14 mouse cellular contexts compared by ENCODE assay signal in genomic region chr5:114407269-114407668, GRCm38 (mm10). TPM values are rescaled to one million over a fixed set of nuclear protein-coding genes. Genes with fewer than 3 reads are reported as not detected.
A peak's percentile ranks its signal among the peaks of the same experiment; 100 is the strongest.
DNase-seq lines count a peak whose midpoint lies in the region; ATAC-seq and TF ChIP-seq lines count a peak whose summit lies in the region.
"Had no signal": no experiment of that assay in that cellular context is flagged by ENCODE, and none has a peak within 500 bp of the region (broad histone marks: within the 10 kb centered on the region; RNA-seq: fewer than 3 reads in every experiment).

No protein-coding gene starts in this region.

- no peak for DNase-seq in cerebellum, postnatal 4 days (ENCODE audit: low spot score in 2 of 2)
- DNase-seq in midbrain, postnatal 0 days (ENCODE audit: low spot score): peak; percentile 55
- DNase-seq in cerebellum, adult 8-10 months: peak; percentile 16
- DNase-seq in skeletal muscle tissue, adult 2 months (ENCODE audit: low read depth, low spot score): peak; percentile 52
- no peak for DNase-seq in urinary bladder, postnatal 25 days (ENCODE audit: low spot score)
- DNase-seq: heart, postnatal 36 days; liver had no signal

- no peak overlapping the region for H3K4me2 ChIP-seq in midbrain, postnatal 0 days (ENCODE audit: low read depth, low read length, poor library complexity, severe bottlenecking)
- no peak overlapping the region for H3K4me2 ChIP-seq in midbrain, embryonic 16.5 days (ENCODE audit: low read length)
- H3K4me2 ChIP-seq: heart, embryonic 12.5 days; neural tube, embryonic 15.5 days; stomach, embryonic 15.5 days had no signal

- no peaks in the 10 kb centered on the region for H3K4me1 ChIP-seq in midbrain, postnatal 0 days (ENCODE audit: insufficient read depth, low read length)
- H3K4me1 ChIP-seq in midbrain, embryonic 16.5 days (ENCODE audit: control insufficient read depth, insufficient read depth, low read length): no peaks in the 10 kb centered on the region
- H3K4me1 ChIP-seq: neural tube, embryonic 15.5 days; stomach, embryonic 15.5 days had no signal

- no peak overlapping the region for H3K4me3 ChIP-seq in midbrain, postnatal 0 days (ENCODE audit: low read depth, low read length)
- H3K4me3 ChIP-seq in midbrain, embryonic 16.5 days (ENCODE audit: low read depth, low read length): no peak overlapping the region
- H3K4me3 ChIP-seq: heart, embryonic 12.5 days; neural tube, embryonic 15.5 days; stomach, embryonic 15.5 days had no signal

- TF ChIP-seq CTCF in midbrain, postnatal 0 days (IDR thresholded peaks at IDR 0.05): no peak

- H3K36me3 ChIP-seq in midbrain, postnatal 0 days (ENCODE audit: insufficient read depth, low read length): peaks cover 89% of the 10 kb centered on the region
- peaks cover 86% of the 10 kb centered on the region for H3K36me3 ChIP-seq in midbrain, embryonic 16.5 days (ENCODE audit: control insufficient read depth, insufficient read depth, low read length)

- H3K27ac ChIP-seq in midbrain, postnatal 0 days (ENCODE audit: low read depth, low read length): no peak overlapping the region
- H3K27ac ChIP-seq in midbrain, embryonic 16.5 days (ENCODE audit: low read length): no peak overlapping the region
- H3K27ac ChIP-seq: kidney, postnatal 0 days; neural tube, embryonic 15.5 days; stomach, embryonic 15.5 days had no signal

- WGBS in midbrain, postnatal 0 days: 76% methylated on average over 10 of the region's 10 CpGs
- 92% methylated on average over 10 of the region's 10 CpGs for WGBS in midbrain, embryonic 16.5 days

- peak; percentile 49; the same call in 1 of the 2 replicates for ATAC-seq in cerebellum, adult (ENCODE audit: insufficient number of reproducible peaks, low FRiP score, low TSS enrichment)
- ATAC-seq in midbrain, postnatal 0 days (ENCODE audit: low FRiP score): no peak
- no peak for ATAC-seq in midbrain, embryonic 16.5 days
- no peak for ATAC-seq in monocyte, adult 5-6 weeks (replicated peaks; ENCODE audit: insufficient number of reproducible peaks, low FRiP score, low TSS enrichment, poor library complexity, severe bottlenecking)

- H3K9ac ChIP-seq in midbrain, postnatal 0 days (replicated peaks; ENCODE audit: low read length, poor library complexity, severe bottlenecking): no peak overlapping the region
- no peak overlapping the region for H3K9ac ChIP-seq in midbrain, embryonic 16.5 days (ENCODE audit: low read depth, low read length)
- H3K9ac ChIP-seq: heart, embryonic 12.5 days; neural tube, embryonic 15.5 days; stomach, embryonic 15.5 days had no signal

- no peaks in the 10 kb centered on the region for H3K27me3 ChIP-seq in midbrain, postnatal 0 days (ENCODE audit: insufficient read depth, low read length)
- no peaks in the 10 kb centered on the region for H3K27me3 ChIP-seq in midbrain, embryonic 16.5 days (ENCODE audit: control insufficient read depth, insufficient read depth, low read depth, low read length)
- H3K27me3 ChIP-seq: heart, embryonic 12.5 days; neural tube, embryonic 15.5 days; stomach, embryonic 15.5 days had no signal

- H3K9me3 ChIP-seq in midbrain, postnatal 0 days (ENCODE audit: low read length): no peaks in the 10 kb centered on the region
- no peaks in the 10 kb centered on the region for H3K9me3 ChIP-seq in midbrain, embryonic 16.5 days (replicated peaks; ENCODE audit: control insufficient read depth, low read length, poor library complexity, severe bottlenecking)
- H3K9me3 ChIP-seq: heart, embryonic 12.5 days; neural tube, embryonic 15.5 days; stomach, embryonic 15.5 days had no signal

RNA-seq across cellular contexts. Expression of gene Ube3b, which starts 26.9 kb away (rescaled TPM):
- total RNA-seq in midbrain, postnatal 0 days (2014; rRNA removed): 47.3 and 58.3 TPM in 2 replicates
- polyA plus RNA-seq in midbrain, postnatal 0 days (2015; fragmentation: Nextera tagmentation; extraction: Ambion mirVana): 26.8 and 26.9 TPM in 2 replicates
- polyA plus RNA-seq in midbrain, embryonic 16.5 days (2015; fragmentation: Nextera tagmentation; extraction: Ambion mirVana): 35.6 and 39.0 TPM in 2 replicates
- total RNA-seq in monocyte, adult 5-6 weeks (2017): 22.0 to 38.0 TPM (median 27.7 TPM) in 3 replicates

RNA-seq across cellular contexts. Expression of gene Kctd10, which starts 27.0 kb away (rescaled TPM):
- total RNA-seq in midbrain, postnatal 0 days (2014; rRNA removed): 49.7 and 65.1 TPM in 2 replicates
- polyA plus RNA-seq in midbrain, postnatal 0 days (2015; fragmentation: Nextera tagmentation; extraction: Ambion mirVana): 51.8 and 54.5 TPM in 2 replicates
- polyA plus RNA-seq in midbrain, embryonic 16.5 days (2015; fragmentation: Nextera tagmentation; extraction: Ambion mirVana): 70.3 and 82.3 TPM in 2 replicates
- 86.5 to 90.0 TPM (median 87.5 TPM) in 3 replicates for total RNA-seq in monocyte, adult 5-6 weeks (2017)

RNA-seq across cellular contexts. Expression of gene Mmab, which starts 36.6 kb away (rescaled TPM):
- 28.8 and 39.9 TPM in 2 replicates for total RNA-seq in midbrain, postnatal 0 days (2014; rRNA removed)
- polyA plus RNA-seq in midbrain, postnatal 0 days (2015; fragmentation: Nextera tagmentation; extraction: Ambion mirVana): 38.6 and 39.0 TPM in 2 replicates
- polyA plus RNA-seq in midbrain, embryonic 16.5 days (2015; fragmentation: Nextera tagmentation; extraction: Ambion mirVana): 35.9 and 38.7 TPM in 2 replicates
- 2.8 to 8.7 TPM (median 3.5 TPM) in 3 replicates for total RNA-seq in monocyte, adult 5-6 weeks (2017)

RNA-seq across cellular contexts. Expression of gene Mvk, which starts 36.8 kb away (rescaled TPM):
- 113 and 115 TPM in 2 replicates for total RNA-seq in midbrain, postnatal 0 days (2014; rRNA removed)
- polyA plus RNA-seq in midbrain, postnatal 0 days (2015; fragmentation: Nextera tagmentation; extraction: Ambion mirVana): 70.6 and 73.0 TPM in 2 replicates
- polyA plus RNA-seq in midbrain, embryonic 16.5 days (2015; fragmentation: Nextera tagmentation; extraction: Ambion mirVana): 72.6 and 77.0 TPM in 2 replicates
- total RNA-seq in monocyte, adult 5-6 weeks (2017): 2.8 to 8.7 TPM (median 3.2 TPM) in 3 replicates

Comparison
In these comparisons a context has a peak if more than half of its experiments do, and no peak if none do; other contexts are left out.
1. DNase-seq: peak in midbrain, postnatal 0 days (single experiment), cerebellum, adult 8-10 months (single experiment) and skeletal muscle tissue, adult 2 months (single experiment); none in cerebellum, postnatal 4 days (0 of 2) and urinary bladder, postnatal 25 days (single experiment).